Mouse (Mus musculus) heart, postnatal 14 days (tissue): ENCODE data around the gene Nae1. TPM values are rescaled to one million over a fixed set of nuclear protein-coding genes. Genes with fewer than 3 reads are reported as not detected.
A peak's percentile ranks its signal among the peaks of the same experiment; 100 is the strongest.

Source experiments
- DNase-seq, 2 experiments: peaks; one replicate each; pipeline ENCODE4 v3.0.0; 2021 to 2022
- intact Hi-C: fragments of 180-260 bp; cut with DNase I; formaldehyde crosslinking; loops from one replicate; pipeline ENCODE4 v1.15.1; 2025
- total RNA-seq, 2 experiments: library from RNA; stranded (reverse); gene quantifications; 2 replicates each; pipeline ENCODE4 v1.2.3; 2021

Nae1 gene
- total RNA-seq, 2 experiments from 2014 or later: 28.3 to 30.0 TPM

- DNase-seq: no peak
Measured at GRCm38 (mm10) chr8:104535378-104535777, 941 bp upstream of the Nae1 start.

GRCm38 (mm10) chr8:104534779-104535141 is 323 bp upstream of the Nae1 start:
- intact Hi-C loops: loop anchor here (1.0 to 5.0 kb wide), 3 partner anchors 35 to 192 kb away; no protein-coding TSS in a partner anchor
- DNase-seq: peak; percentile 22 to 27

More at GRCm38 (mm10) chr8:104535378-104535777, 941 bp upstream of the Nae1 start:
- intact Hi-C loops: loop anchor here (5.0 kb wide), 1 partner anchor 98 kb away; no protein-coding TSS in a partner anchor

- intact Hi-C loops: loop anchor here (5.0 kb wide), 1 partner anchor 191 kb away; no protein-coding TSS in a partner anchor
- DNase-seq: no peak
Measured at GRCm38 (mm10) chr8:104533551-104533950, 886 bp downstream of the Nae1 start.

GRCm38 (mm10) chr8:104529671-104530070 is 4.8 kb downstream of the Nae1 start:
- intact Hi-C loops: loop anchor here (5.0 kb wide), 1 partner anchor 187 kb away; no protein-coding TSS in a partner anchor
- no peak for DNase-seq

- intact Hi-C loops: no loop called here
- DNase-seq: no peak
Measured at GRCm38 (mm10) chr8:104517872-104518271, 16.6 kb downstream of the Nae1 start.

GRCm38 (mm10) chr8:104510134-104510533 is 24.3 kb downstream of the Nae1 start:
- intact Hi-C loops: no loop called here
- no peak for DNase-seq

GRCm38 (mm10) chr8:104509061-104510006 is 25.1 kb downstream of the Nae1 start, which contains the start of gene Terb1:
Gene Terb1 (minus strand): TSS chr8:104509910.
- intact Hi-C loops: no loop called here
- peak; percentile 12 to 42 for DNase-seq

GRCm38 (mm10) chr8:104479091-104479490 is 55.3 kb downstream of the Nae1 start:
- DNase-seq: no peak
- intact Hi-C loops: no loop called here

- DNase-seq: no peak
- intact Hi-C loops: no loop called here
Measured at GRCm38 (mm10) chr8:104472465-104472864, 62.0 kb downstream of the Nae1 start.

- intact Hi-C loops: no loop called here
- no peak for DNase-seq
Measured at GRCm38 (mm10) chr8:104467463-104467862, 67.0 kb downstream of the Nae1 start.

Other genes starting within 250 kb of the Nae1 start
- gene Cmtm2a, start 241.5 kb downstream of the Nae1 start, total RNA-seq: not detected
- gene Gm45711, start 224.6 kb downstream of the Nae1 start, total RNA-seq: not detected
- gene Cmtm1, start 224.5 kb downstream of the Nae1 start, total RNA-seq: not detected
- gene Gm11020, start 213.1 kb downstream of the Nae1 start, total RNA-seq: not detected
- gene Cmtm2b, start 212.4 kb downstream of the Nae1 start, total RNA-seq: not detected
- gene Cmtm3, start 195.2 kb downstream of the Nae1 start, total RNA-seq: 10 to 100 TPM; 31.4 to 31.5 TPM
- 10 to 100 TPM; 12.1 to 13.6 TPM for gene Cmtm4, start 138.8 kb downstream of the Nae1 start, total RNA-seq
- 100 to 1,000 TPM; 101 to 110 TPM for gene Dync1li2, start 91.6 kb downstream of the Nae1 start, total RNA-seq
- not detected for gene Terb1, start 24.7 kb downstream of the Nae1 start, total RNA-seq
- gene Car7, start 52 bp upstream of the Nae1 start, total RNA-seq: 1 to 10 TPM; 4.8 to 4.9 TPM
- gene Pdp2, start 56.8 kb upstream of the Nae1 start, total RNA-seq: 10 to 100 TPM; 17.0 to 18.2 TPM
- gene Cdh16, start 89.8 kb upstream of the Nae1 start, total RNA-seq: 1 to 10 TPM; 3.3 to 3.5 TPM
- 100 to 1,000 TPM; 198 to 203 TPM for gene Rrad, start 96.7 kb upstream of the Nae1 start, total RNA-seq
- gene Ciao2b, start 107.3 kb upstream of the Nae1 start, total RNA-seq: 10 to 100 TPM; 52.9 to 63.6 TPM
- gene Ces2a, start 199.4 kb upstream of the Nae1 start, total RNA-seq: not detected